In the genomic region with DNA sequence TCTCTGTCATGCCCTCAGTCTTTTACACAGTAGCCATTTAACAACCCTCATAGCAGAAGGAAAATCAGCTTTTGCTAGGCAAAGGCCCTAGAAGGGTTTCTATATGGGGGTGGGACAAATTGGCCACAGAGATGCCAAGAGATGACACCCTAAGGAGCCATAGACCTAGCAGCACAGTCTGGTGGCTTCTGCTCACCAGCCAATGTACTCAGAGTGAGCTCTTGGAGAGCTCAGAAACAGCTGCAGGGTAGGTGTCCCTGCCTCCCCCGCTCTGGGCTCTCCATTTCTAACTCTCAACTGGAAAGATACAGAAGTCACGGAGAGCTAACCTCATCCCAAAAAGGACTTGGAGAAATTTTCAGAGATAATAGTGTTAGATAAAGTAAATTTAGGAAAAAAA, we compare ENCODE assay signal across 22 mouse cellular contexts. TPM values are rescaled to one million over a fixed set of nuclear protein-coding genes. Genes with fewer than 3 reads are reported as not detected.
DNase-seq lines count a peak whose midpoint lies in the region; ATAC-seq and TF ChIP-seq lines count a peak whose summit lies in the region.
"Had no signal": no experiment of that assay in that cellular context is flagged by ENCODE, and none has a peak within 500 bp of the region (broad histone marks: within the 10 kb centered on the region; RNA-seq: fewer than 3 reads in every experiment).

No protein-coding gene starts in this region.

- H3K27ac ChIP-seq in liver, postnatal 0 days (ENCODE audit: low read depth) = no peak overlapping the region
- H3K27ac ChIP-seq in liver, embryonic 12.5 days = no peak overlapping the region
- H3K27ac ChIP-seq: forebrain, embryonic 10.5 days; layer of hippocampus, adult 2 months; liver, embryonic 15.5 days had no signal

- no peaks in the 10 kb centered on the region for H3K9me3 ChIP-seq in liver, postnatal 0 days (ENCODE audit: low read length)
- no peaks in the 10 kb centered on the region for H3K9me3 ChIP-seq in liver, embryonic 12.5 days (replicated peaks)
- H3K9me3 ChIP-seq: forebrain, embryonic 10.5 days; limb, embryonic 15.5 days; liver, embryonic 15.5 days had no signal

- 0 out of 2 replicates have a peak overlapping the region, but pooled peaks have one; percentile 9 for H3K4me2 ChIP-seq in liver, postnatal 0 days (ENCODE audit: low read depth, low read length)
- H3K4me2 ChIP-seq in liver, embryonic 12.5 days = no peak overlapping the region
- H3K4me2 ChIP-seq: heart, embryonic 11.5 days; limb, embryonic 15.5 days; liver, embryonic 15.5 days; midbrain, embryonic 11.5 days had no signal

- no peaks in the 10 kb centered on the region for H3K27me3 ChIP-seq in liver, postnatal 0 days (ENCODE audit: insufficient read depth, low read length)
- no peaks in the 10 kb centered on the region for H3K27me3 ChIP-seq in liver, embryonic 12.5 days (replicated peaks)
- H3K27me3 ChIP-seq: limb, embryonic 15.5 days; liver, embryonic 15.5 days had no signal

- ATAC-seq in frontal cortex, adult (ENCODE audit: low TSS enrichment) = peak; percentile 84
- no peak for ATAC-seq in liver, postnatal 0 days
- ATAC-seq in liver, embryonic 12.5 days = no peak
- ATAC-seq in megakaryocyte progenitor cell, adult 5-6 weeks (replicated peaks; ENCODE audit: poor library complexity) = 0 out of 2 replicates have a peak, but pooled peaks have one; percentile 3
- ATAC-seq: activated CD4-positive, CD25-positive, alpha-beta regulatory T cell, adult 4 months; forebrain, embryonic 16.5 days; intestine, postnatal 0 days had no signal

- no peak overlapping the region for H3K9ac ChIP-seq in liver, postnatal 0 days (replicated peaks)
- H3K9ac ChIP-seq in liver, embryonic 12.5 days = no peak overlapping the region
- H3K9ac ChIP-seq: limb, embryonic 15.5 days; liver, embryonic 15.5 days had no signal

- TF ChIP-seq EP300 in liver, postnatal 0 days (IDR thresholded peaks at IDR 0.05; ENCODE audit: low read depth) = no peak

- WGBS in liver, postnatal 0 days (ENCODE audit: insufficient replicate concordance) = 78% methylated on average over 2 of the region's 2 CpGs
- 70% methylated on average over 2 of the region's 2 CpGs for WGBS in liver, embryonic 12.5 days (ENCODE audit: insufficient replicate concordance)

- peaks cover 7% of the 10 kb centered on the region; the same call in 1 of the 2 replicates for H3K4me1 ChIP-seq in liver, postnatal 0 days (ENCODE audit: insufficient read depth)
- no peaks in the 10 kb centered on the region for H3K4me1 ChIP-seq in liver, embryonic 12.5 days
- H3K4me1 ChIP-seq: forebrain, embryonic 10.5 days; liver, embryonic 15.5 days had no signal

- no peaks in the 10 kb centered on the region for H3K36me3 ChIP-seq in liver, postnatal 0 days (replicated peaks; ENCODE audit: insufficient read depth, low read length)
- no peaks in the 10 kb centered on the region for H3K36me3 ChIP-seq in liver, embryonic 12.5 days
- H3K36me3 ChIP-seq: forebrain, embryonic 10.5 days; limb, embryonic 15.5 days; liver, embryonic 15.5 days had no signal

- no peak overlapping the region for H3K4me3 ChIP-seq in liver, postnatal 0 days (ENCODE audit: low read depth, low read length)
- no peak overlapping the region for H3K4me3 ChIP-seq in liver, embryonic 12.5 days
- H3K4me3 ChIP-seq: forebrain, embryonic 10.5 days; layer of hippocampus, adult 2 months; limb, embryonic 15.5 days; liver, embryonic 15.5 days had no signal

- no peak for TF ChIP-seq CTCF in liver, postnatal 0 days (IDR thresholded peaks at IDR 0.05; ENCODE audit: low read depth)

- no peak for DNase-seq in frontal cortex, postnatal 25 days (ENCODE audit: low spot score in 2 of 2)
- no peak for DNase-seq in liver, postnatal 0 days
- peak; percentile 61 for DNase-seq in brain, adult 2 months (ENCODE audit: low read depth, low spot score)
- DNase-seq in layer of hippocampus, adult 18-20 months (ENCODE audit: low spot score in 2 of 2) = no peak
- no peak for DNase-seq in layer of hippocampus, postnatal 14 days (ENCODE audit: low spot score in 2 of 2)
- DNase-seq: cerebellum, adult 9-10 months; layer of hippocampus, postnatal 36 days; left cerebral cortex, postnatal 4 days; right cerebral cortex, postnatal 25 days; thymus, postnatal 25 days had no signal

RNA-seq across cellular contexts. Expression of a gene that starts 44.0 kb away (rescaled TPM):
- 6.1 and 6.4 TPM in 2 replicates for polyA plus RNA-seq in liver, postnatal 0 days (2015; fragmentation: Nextera tagmentation; extraction: Ambion mirVana)
- 14.4 and 14.7 TPM in 2 replicates for polyA plus RNA-seq in liver, embryonic 12.5 days (2016; fragmentation: Nextera tagmentation; extraction: Ambion mirVana)
- total RNA-seq in megakaryocyte progenitor cell, adult 5-6 weeks (2015) = 65.1 and 66.7 TPM in 2 replicates
- 35.7 and 36.1 TPM in 2 replicates for total RNA-seq in megakaryocyte progenitor cell, adult 5-6 weeks (2017)
- 10 to 100 TPM; 18.8 to 21.8 TPM for total RNA-seq in layer of hippocampus, adult 18-20 months (2021)
- 10 to 100 TPM; 26.9 to 29.3 TPM for total RNA-seq in layer of hippocampus, postnatal 14 days (2021)

Comparison
In these comparisons a context has a peak if more than half of its experiments do, and no peak if none do; other contexts are left out.
1. ATAC-seq: peak in frontal cortex, adult (single experiment) and megakaryocyte progenitor cell, adult 5-6 weeks (single experiment); none in liver, postnatal 0 days (single experiment) and liver, embryonic 12.5 days (single experiment).